Mouse (Mus musculus) liver, adult 2 months (tissue): ENCODE measurements around the gene Krtap9-3. TPM values are rescaled to one million over a fixed set of nuclear protein-coding genes. Genes with fewer than 3 reads are reported as not detected.
A peak's percentile ranks its signal among the peaks of the same experiment; 100 is the strongest.

Experiments
- DNase-seq: peaks from one replicate; pipeline ENCODE4 v3.0.0-alpha.2; 2011; ENCODE audit warnings: low read depth, low spot score; ENCODE audit errors: extremely low read depth
- H3K27ac ChIP-seq: fragments of 200-500 bp; replicated peaks from 2 replicates; pipeline ENCODE4 v1.5.1; 2012; ENCODE audit warnings: low read depth, mild to moderate bottlenecking, control low read depth, inconsistent platforms, low read length; ENCODE audit not compliant: insufficient read depth
- H3K27me3 ChIP-seq: fragments of 200-500 bp; 2 replicates; pipeline ENCODE4 v1.6.1; 2012; ENCODE audit warnings: mild to moderate bottlenecking, moderate library complexity, low read length, inconsistent platforms; ENCODE audit not compliant: control insufficient read depth, insufficient read depth
- H3K36me3 ChIP-seq: fragments of 200-500 bp; 2 replicates; pipeline ENCODE4 v1.6.1; 2012; ENCODE audit warnings: low read length, inconsistent platforms; ENCODE audit not compliant: control insufficient read depth, insufficient read depth
- H3K4me1 ChIP-seq: fragments of 200-500 bp; 2 replicates; pipeline ENCODE4 v1.6.1; 2011; ENCODE audit warnings: low read length; ENCODE audit not compliant: control insufficient read depth, insufficient read depth
- H3K4me3 ChIP-seq: fragments of 200-500 bp; 2 replicates; pipeline ENCODE4 v1.5.1; 2011; ENCODE audit warnings: low read depth, mild to moderate bottlenecking, control low read depth, low read length, moderate library complexity; ENCODE audit not compliant: insufficient read depth
- H3K79me2 ChIP-seq: fragments of 200-500 bp; 2 replicates; pipeline ENCODE4 v1.6.1; 2012; ENCODE audit warnings: inconsistent platforms, mild to moderate bottlenecking, low read length, moderate library complexity; ENCODE audit not compliant: control insufficient read depth, insufficient read depth
- H3K9ac ChIP-seq: fragments of 200-500 bp; 2 replicates; pipeline ENCODE4 v1.6.1; 2012; ENCODE audit warnings: low read depth, mild to moderate bottlenecking, control low read depth, inconsistent platforms, low read length
- CTCF ChIP-seq: fragments of 200-500 bp; IDR thresholded peaks from 2 replicates; pipeline ENCODE4 v1.5.1; 2011; ENCODE audit warnings: low read depth, low read length, control low read depth
- POLR2A ChIP-seq: fragments of 200-500 bp; IDR thresholded peaks from 2 replicates; pipeline ENCODE4 v1.6.1; 2011; ENCODE audit warnings: low read length, control low read depth; ENCODE audit not compliant: insufficient read depth; ENCODE audit errors: extremely low read depth
- WGBS: fragments of 180-500 bp; shearing (Covaris S2); methylation state at CpG from one replicate; pipeline ENCODE4 v1.1.7; 2018; 5-methylcytosine and 5-hydroxymethylcytosine counted together
- polyA plus RNA-seq: library from polyadenylated mRNA; depleted of rRNA; stranded (reverse); fragments of >200 nt; gene quantifications from 2 replicates; pipeline ENCODE4 v1.2.3, GENCODE M21; 2012
- total RNA-seq: library from RNA; depleted of rRNA; stranded (reverse); fragments of >200 nt; gene quantifications from 2 replicates; pipeline ENCODE4 v1.2.3, GENCODE M21; 2014

The Krtap9-3 gene
- total and polyA plus RNA-seq, 2 experiments: not detected

- H3K27me3 ChIP-seq: 0 out of 2 replicates have a peak, but pooled peaks cover 2% of the 10 kb centered on the region
- no peak overlapping the region for H3K9ac ChIP-seq
- no peak for TF ChIP-seq CTCF
- TF ChIP-seq POLR2A: no peak
- no peak overlapping the region for H3K4me3 ChIP-seq
- no peaks in the 10 kb centered on the region for H3K4me1 ChIP-seq
- no peaks in the 10 kb centered on the region for H3K36me3 ChIP-seq
- DNase-seq: no peak
- WGBS: 93% methylated on average over 5 of the region's 5 CpGs
- no peaks in the 10 kb centered on the region for H3K79me2 ChIP-seq
- H3K27ac ChIP-seq: no peak overlapping the region
These were observed 16.9 kb downstream of the Krtap9-3 start for GRCm38 (mm10) chr11:99581051-99581450.

- Histone ChIP-seq H3K9ac (no peak within 1 kb of the TSS), H3K4me3 (no peak within 1 kb of the TSS), H3K36me3 (no peaks in the 10 kb centered on the region), H3K79me2 (no peaks in the 10 kb centered on the region), H3K27me3 (0 out of 2 replicates have a peak, but pooled peaks cover 2% of the 10 kb centered on the region), H3K4me1 (no peaks in the 10 kb centered on the region), H3K27ac (no peak within 1 kb of the TSS)
- WGBS: 90% methylated on average over 6 of the region's 6 CpGs
- no peak for TF ChIP-seq POLR2A
- TF ChIP-seq CTCF: no peak
- DNase-seq: no peak
These were observed 17.3 kb downstream of the Krtap9-3 start, which contains the start of gene Krtap1-5 for GRCm38 (mm10) chr11:99580636-99581035. Gene Krtap1-5, minus strand, starts transcription at chr11:99581016.

GRCm38 (mm10) chr11:99574106-99574505 is 23.8 kb downstream of the Krtap9-3 start:
- Histone ChIP-seq H3K4me3 (no peak overlapping the region), H3K4me1 (no peaks in the 10 kb centered on the region), H3K27me3 (peaks cover 4% of the 10 kb centered on the region; the same call in 1 of the 2 replicates), H3K9ac (no peak overlapping the region), H3K79me2 (no peaks in the 10 kb centered on the region), H3K36me3 (no peaks in the 10 kb centered on the region), H3K27ac (no peak overlapping the region)
- WGBS: 0% methylated on average over 7 of the region's 7 CpGs
- DNase-seq: peak; percentile 27
- no peak for TF ChIP-seq POLR2A
- TF ChIP-seq CTCF: peak; percentile 89

- TF ChIP-seq CTCF (no peak), POLR2A (no peak)
- Histone ChIP-seq H3K4me3 (no peak overlapping the region), H3K36me3 (no peaks in the 10 kb centered on the region), H3K4me1 (no peaks in the 10 kb centered on the region), H3K27me3 (peaks cover 4% of the 10 kb centered on the region; the same call in 1 of the 2 replicates), H3K9ac (no peak overlapping the region), H3K27ac (no peak overlapping the region), H3K79me2 (no peaks in the 10 kb centered on the region)
- no peak for DNase-seq
- WGBS: 69% methylated on average over 4 of the region's 4 CpGs
These were observed 24.7 kb downstream of the Krtap9-3 start for GRCm38 (mm10) chr11:99573164-99573563.

GRCm38 (mm10) chr11:99566530-99566929 is 31.4 kb downstream of the Krtap9-3 start, which contains the start of gene Krtap3-1:
Gene Krtap3-1, minus strand, starts transcription at chr11:99566630.
- Histone ChIP-seq H3K4me3 (no peak within 1 kb of the TSS), H3K27me3 (peaks cover 4% of the 10 kb centered on the region; the same call in 1 of the 2 replicates), H3K36me3 (no peaks in the 10 kb centered on the region), H3K27ac (no peak within 1 kb of the TSS), H3K79me2 (no peaks in the 10 kb centered on the region), H3K4me1 (no peaks in the 10 kb centered on the region), H3K9ac (no peak within 1 kb of the TSS)
- no peak for DNase-seq
- WGBS: 97% methylated on average over 7 of the region's 7 CpGs
- no peak for TF ChIP-seq CTCF
- TF ChIP-seq POLR2A: no peak

GRCm38 (mm10) chr11:99562580-99562979 is 35.3 kb downstream of the Krtap9-3 start:
- DNase-seq: no peak
- Histone ChIP-seq H3K79me2 (no peaks in the 10 kb centered on the region), H3K36me3 (no peaks in the 10 kb centered on the region), H3K27ac (no peak overlapping the region), H3K4me3 (no peak overlapping the region), H3K27me3 (peaks cover 6% of the 10 kb centered on the region; the same call in 1 of the 2 replicates), H3K9ac (no peak overlapping the region), H3K4me1 (no peaks in the 10 kb centered on the region)
- no peak for TF ChIP-seq CTCF
- no peak for TF ChIP-seq POLR2A
- 80% methylated on average over 6 of the region's 6 CpGs for WGBS
